Mouse (Mus musculus) right cerebral cortex, postnatal 4 days (tissue): ENCODE measurements around the gene Rai14.

Experiments
- DNase-seq: peaks from one replicate; pipeline ENCODE4 v3.0.0-alpha.2; 2022

Gene Rai14

GRCm38 (mm10) chr15:10643819-10644218 is 70.6 kb downstream of the Rai14 start:
- no peak for DNase-seq

DNA sequence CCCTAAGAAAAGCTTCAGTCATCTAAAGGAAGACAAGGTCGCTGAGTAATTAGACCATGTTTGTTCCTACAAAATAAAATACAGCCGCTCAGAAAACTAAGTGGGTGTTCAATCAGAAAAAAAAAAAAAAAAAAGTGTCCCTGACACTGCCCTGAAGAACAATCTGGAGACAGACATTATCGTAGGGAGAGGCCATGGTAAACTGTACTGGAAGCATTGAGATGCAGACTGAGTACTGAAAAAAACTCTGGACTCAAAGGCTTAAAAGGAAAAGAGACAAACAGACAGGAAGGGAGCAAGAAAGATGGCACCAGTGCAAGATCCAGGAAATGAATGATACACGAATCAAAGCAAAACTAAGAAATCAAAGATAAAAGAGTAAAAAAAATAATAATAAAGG is 71.2 kb downstream of the Rai14 start:
- DNase-seq = no peak

DNA sequence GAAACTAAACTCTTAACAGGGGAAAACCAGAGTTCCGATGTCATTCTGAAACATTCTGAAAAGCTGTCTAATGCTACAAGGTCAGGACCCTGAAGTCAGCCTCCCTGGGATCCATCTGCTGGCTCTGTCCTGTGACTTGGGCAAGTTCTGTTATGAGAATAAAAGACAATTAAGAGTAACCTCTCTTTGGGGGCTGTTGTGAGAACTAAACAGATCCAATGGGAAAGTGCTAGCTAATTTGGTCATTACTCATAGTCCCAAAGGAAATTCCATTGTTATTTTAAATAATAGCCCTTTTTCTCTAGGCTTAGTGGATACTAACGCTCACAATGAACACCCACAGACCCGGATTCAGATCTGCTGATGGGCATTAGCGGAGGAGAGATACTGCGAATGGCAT is 72.0 kb downstream of the Rai14 start:
- DNase-seq = no peak

GRCm38 (mm10) chr15:10640721-10641120 is 73.7 kb downstream of the Rai14 start:
- DNase-seq = no peak

GRCm38 (mm10) chr15:10637251-10637793 is 77.1 kb downstream of the Rai14 start:
- no peak for DNase-seq

- DNase-seq = no peak
Measured at GRCm38 (mm10) chr15:10636844-10637243, 77.6 kb downstream of the Rai14 start.

DNA sequence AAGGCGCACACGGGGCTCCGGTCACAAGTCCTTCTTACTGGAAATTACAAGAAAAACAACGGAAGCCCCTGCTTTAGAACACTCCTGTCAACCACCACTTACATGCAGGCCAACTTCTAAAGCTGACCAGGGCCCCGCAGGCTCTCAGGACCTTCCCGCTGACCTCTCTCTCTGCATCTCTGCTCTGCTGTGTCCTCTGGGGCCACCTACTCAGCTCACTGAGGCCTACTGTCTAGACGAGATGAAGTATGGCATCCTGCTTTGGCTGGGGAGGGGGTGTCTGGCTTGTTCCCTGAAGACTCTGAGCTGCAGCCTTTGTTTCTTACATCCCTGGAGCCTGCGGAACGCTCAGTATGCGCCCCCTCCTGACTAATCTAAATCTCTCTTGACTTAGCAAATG is 79.3 kb downstream of the Rai14 start:
- DNase-seq = no peak

DNA sequence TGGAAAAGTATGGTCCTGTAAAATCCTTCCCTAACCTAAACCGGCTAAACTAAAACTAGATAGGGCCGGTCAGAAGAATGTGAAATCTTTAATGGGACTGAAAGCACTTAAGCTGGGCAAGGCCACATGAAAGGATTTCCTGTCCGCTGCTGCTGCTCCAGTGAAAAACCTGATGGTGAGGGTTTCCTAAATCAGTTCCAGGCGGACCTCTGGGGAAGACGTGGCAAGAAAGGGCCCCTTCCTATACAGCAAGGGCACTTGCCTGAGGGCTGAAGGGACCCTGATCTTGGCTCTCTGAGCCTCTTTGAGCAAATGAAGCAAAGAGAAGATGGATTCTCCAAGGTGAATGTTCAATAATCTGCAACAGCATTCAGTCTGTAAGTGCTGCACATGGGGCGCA is 80.2 kb downstream of the Rai14 start:
- DNase-seq = no peak

DNA sequence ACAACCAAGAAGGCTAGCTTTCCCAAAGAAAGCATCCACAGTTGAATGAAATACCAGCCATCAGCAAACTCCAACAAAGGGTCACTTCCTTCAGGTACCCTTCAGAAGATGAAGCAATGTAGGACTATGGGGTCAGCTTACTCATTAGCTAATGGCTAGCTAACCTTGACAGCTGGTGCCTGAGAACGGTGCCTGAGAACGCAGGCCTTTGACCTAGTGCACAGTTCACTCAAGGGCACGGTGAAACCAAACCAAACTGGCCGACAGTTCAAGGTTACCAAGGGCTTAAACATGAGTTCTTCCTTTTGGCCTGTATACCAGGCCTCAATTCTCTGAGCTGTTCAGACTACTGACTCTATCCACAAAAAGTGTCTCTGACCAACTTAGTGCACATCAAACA is 81.0 kb downstream of the Rai14 start:
- DNase-seq = no peak

GRCm38 (mm10) chr15:10632581-10632980 is 81.8 kb downstream of the Rai14 start:
- DNase-seq = no peak

DNA sequence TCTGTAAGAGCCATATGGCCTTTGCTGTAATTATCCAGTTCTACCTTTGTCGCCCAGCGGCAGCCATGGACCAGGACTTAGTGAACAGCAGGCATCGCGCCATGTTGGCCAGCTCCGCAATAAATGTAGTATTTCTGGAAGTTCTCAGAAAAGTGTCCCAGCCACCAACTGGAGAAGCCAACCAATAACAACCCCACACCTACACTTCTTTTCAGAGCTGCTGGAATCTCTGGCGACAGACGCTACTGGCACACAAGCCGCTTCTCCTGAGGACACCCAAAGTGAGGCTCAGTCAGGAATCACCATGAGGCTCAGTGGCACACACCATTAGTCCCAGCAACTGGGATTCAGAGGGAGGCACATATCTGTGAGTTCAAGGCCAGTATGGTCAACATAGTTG is 82.4 kb downstream of the Rai14 start:
- no peak for DNase-seq

DNA sequence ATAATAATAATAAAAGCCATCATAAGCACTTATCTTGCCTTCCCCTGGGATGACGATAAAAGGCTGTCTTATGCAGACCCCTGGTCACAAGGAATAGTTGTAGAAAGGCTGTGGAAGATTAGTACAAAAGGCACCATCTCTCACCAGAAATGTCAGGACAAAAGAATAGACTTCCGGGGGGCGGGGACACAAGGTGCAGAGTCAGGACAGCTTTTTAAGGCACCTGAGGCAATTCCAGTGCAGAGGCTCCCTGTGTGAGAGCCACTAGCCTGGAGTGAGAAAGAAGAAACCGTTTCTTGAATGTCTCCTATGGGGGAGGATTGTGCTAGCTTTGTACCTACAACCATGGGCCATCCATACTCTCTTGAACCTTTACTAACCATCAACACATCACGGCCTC is 82.9 kb downstream of the Rai14 start:
- no peak for DNase-seq

DNA sequence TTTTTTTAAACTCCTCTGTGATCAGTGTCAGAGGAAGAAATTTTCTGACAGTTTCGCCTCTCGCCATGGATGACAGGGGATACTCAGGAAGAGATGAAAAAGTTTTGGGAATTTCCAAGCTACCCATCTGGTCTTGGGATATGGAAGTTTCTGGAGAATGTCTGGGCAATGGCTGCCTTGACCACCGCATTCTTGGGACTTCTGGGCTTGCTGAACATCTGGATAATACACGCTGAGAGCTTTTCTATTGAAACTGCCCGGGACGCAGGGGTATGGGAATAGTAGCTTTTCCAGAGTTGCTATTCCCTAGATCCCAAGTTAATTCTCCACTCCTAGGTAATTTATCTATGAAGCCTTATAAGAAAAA is 85.5 kb downstream of the Rai14 start:
- no peak for DNase-seq

GRCm38 (mm10) chr15:10628131-10628979 is 86.1 kb downstream of the Rai14 start:
- DNase-seq = no peak

DNA sequence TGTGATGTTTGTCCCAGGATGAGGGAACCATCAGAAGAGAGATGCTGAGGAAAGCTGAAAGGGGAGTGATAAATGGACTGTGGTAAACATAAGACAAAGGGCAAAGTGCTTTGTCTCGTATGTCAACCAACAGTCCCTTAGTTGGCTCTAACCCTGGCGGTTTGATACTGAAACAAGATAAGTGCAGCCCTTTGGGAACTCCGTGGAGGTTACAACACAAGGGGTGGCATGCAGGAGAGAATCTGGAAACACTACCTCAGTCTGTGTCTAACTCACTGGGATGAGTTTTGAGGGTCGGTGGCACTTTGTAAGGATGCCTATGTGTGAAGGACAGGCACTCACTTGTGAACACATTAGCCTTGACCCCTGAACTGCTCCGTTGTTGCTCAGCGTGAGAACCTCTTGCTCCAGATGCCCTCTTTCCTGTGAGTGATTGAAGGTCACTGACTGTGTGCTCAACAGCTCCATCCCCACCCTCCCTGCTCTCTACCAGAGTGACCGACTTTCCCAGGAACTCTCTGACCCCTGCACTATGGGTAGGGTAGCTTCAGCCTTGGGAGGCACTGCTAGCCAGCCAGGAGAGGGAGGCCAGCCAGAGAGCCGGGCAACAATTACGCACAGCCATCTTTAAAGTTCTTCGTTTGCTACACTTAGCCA is 90.7 kb downstream of the Rai14 start:
- DNase-seq = no peak

- no peak for DNase-seq
Measured at GRCm38 (mm10) chr15:10621194-10621593, 93.2 kb downstream of the Rai14 start.

GRCm38 (mm10) chr15:10619678-10620077 is 94.7 kb downstream of the Rai14 start:
- DNase-seq = no peak

DNA sequence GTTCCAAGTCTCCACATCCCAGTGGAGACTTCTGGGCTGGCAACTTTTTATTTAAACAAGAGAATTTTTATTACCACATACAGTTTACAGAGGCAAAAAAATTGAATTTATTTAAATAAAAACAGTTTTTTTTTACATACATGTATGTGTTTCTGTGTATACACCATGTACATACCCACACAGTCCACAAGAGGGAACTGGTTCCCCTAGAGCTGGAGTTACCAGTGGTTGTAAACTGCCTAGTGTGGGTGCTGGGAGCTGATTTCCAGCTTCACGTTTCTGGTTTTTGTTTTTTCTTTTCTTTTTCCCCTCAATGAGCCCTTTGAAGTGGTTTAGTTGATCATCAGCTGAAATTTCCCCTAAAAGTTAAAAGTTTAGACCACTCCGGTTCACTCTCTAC is 96.1 kb downstream of the Rai14 start:
- no peak for DNase-seq

DNA sequence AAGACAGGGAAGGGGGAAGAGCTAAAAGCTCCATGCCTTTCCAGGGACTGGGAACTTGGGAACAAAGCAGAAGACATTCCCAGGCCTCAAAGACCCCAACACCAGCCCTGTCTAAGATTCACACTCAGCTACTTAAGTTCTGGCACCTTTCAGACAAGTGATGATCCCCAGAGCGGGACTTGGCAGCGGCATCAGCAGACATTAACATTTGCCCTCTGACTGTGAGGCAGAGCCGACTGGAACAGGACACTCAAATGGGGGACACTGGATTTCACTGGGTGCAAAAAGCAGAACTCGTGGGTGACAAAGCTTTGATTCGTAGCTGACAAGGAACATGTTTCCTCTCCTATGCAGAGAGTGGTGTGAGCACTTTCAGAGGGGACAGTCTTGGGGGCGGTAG is 98.4 kb downstream of the Rai14 start:
- no peak for DNase-seq

DNA sequence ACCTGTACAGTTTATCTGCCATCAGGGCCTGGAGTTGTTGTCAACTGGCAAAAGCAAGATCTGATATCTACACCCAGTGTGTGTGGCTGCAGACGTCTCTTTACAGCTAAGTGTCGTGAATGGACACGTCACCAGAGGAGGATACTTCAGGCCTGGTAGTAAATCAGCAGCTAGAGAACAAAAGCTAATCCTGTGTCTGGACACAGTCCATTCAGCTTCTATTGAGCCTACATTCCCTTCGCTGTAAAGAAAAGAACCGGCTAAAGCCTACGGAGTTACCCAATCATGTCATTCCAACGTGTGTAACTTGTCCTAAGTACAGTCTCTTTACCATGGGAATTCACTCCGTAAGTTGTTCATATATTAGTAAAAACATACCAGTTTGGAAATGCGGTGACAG is 103.4 kb downstream of the Rai14 start:
- no peak for DNase-seq

- no peak for DNase-seq
Measured at GRCm38 (mm10) chr15:10609107-10609506, 105.3 kb downstream of the Rai14 start.

DNA sequence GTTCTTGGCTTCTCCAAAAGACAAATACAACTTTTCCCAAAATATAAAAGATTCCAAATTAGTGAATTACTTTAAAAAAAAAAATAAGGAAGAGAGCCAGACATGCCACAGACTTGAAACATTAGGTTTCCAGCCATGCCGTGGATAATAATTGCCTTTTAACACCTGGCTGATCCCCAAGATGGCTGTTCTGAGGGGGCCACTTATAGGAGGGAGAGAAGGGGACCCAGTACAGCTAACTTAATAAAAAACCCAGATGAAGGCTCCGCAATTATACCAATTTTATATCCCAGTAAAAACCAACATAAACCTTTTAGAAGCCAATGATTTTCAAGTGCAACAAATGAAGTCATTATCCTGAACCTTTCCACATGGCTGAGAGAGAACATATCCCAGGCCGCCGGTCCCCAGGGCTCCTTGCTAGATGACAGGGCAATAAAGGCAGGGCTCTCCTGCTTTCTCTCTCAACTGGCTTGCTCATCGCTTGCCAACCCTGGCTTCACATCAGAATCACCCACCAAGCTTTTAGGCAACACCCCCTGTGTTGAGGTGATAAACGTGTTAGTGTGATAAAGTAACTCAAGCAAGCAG is 105.8 kb downstream of the Rai14 start:
- no peak for DNase-seq

DNA sequence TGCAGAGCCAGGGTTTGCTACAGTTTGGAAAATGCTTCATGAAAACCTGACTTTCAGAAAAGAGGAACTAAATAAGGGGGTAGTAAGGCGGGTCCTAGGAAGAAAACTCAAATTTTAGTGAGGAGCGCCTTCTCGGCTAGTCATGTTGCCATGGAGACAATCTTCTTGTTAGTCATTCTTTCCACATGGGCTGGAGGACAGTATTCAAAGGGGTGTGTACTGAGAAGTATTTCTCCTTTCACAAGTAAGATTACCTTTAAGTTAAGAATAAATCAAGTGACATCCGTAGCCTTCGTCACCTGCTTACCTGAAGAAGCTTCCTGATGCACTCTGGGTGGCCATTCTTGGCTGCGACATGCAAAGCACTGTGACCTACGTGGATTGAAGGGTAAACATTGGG is 115.0 kb downstream of the Rai14 start:
- DNase-seq = no peak
